Mouse (Mus musculus) lung, adult 2 months (tissue): Measurements from ENCODE around the gene Bcorl1.

Source experiments
- CTCF ChIP-seq: fragments of 200-500 bp; IDR thresholded peaks from 2 replicates; pipeline ENCODE4 v1.5.1; 2011; ENCODE audit warnings: mild to moderate bottlenecking, low read length, control low read depth; ENCODE audit not compliant: insufficient read depth
- POLR2A ChIP-seq: fragments of 200-500 bp; IDR thresholded peaks from 2 replicates; pipeline ENCODE4 v1.6.1; 2011; ENCODE audit warnings: low read depth, mild to moderate bottlenecking, control low read depth, low read length, borderline replicate concordance; ENCODE audit errors: extremely low read depth

DNA sequence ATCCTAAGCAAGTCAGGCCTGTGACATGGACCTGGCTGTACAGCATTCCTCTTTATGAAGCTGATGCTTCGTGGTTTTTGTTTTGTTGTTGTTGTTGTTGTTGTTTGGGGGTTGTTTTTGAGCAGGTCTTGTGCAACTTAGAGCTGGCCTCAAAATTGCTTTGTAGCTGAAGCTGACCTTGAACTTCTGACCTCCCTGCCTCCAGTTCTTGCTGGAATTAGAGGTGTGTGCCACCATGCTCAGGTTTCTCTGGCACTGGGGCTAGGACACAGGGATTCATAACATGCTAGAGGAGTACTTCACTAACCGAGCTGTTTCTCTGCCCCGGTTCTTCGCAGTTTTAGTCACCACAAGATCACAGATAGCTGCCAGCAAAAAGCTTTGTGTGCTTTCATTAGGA lies 35.8 kb upstream of the Bcorl1 start:
- no peak for TF ChIP-seq CTCF
- TF ChIP-seq POLR2A: no peak
